Mouse (Mus musculus): Measurements from ENCODE around the gene Prpf4b. TPM values are rescaled to one million over a fixed set of nuclear protein-coding genes. Genes with fewer than 3 reads are reported as not detected.

Gene Prpf4b
- 127 TPM for polyA plus RNA-seq (2017; shearing (Covaris generic))

GRCm38 (mm10) chr13:34875166-34875710, at the start of gene Prpf4b:
TSS of gene Prpf4b (plus strand) at chr13:34875302.

GRCm38 (mm10) chr13:34924210-34924609, 49.1 kb downstream of the Prpf4b start, which contains the start of the genes Fam217a and 4933417A18Rik:
TSS of gene Fam217a (minus strand) at chr13:34924310.
TSS of gene 4933417A18Rik (plus strand) at chr13:34924409.

Other genes with a start within 250 kb of the Prpf4b start
- 0.72 TPM for gene Pxdc1, start 221.8 kb upstream of the Prpf4b start, polyA plus RNA-seq (2017; shearing (Covaris generic))
- gene Fam50b, start 140.5 kb upstream of the Prpf4b start, polyA plus RNA-seq (2017; shearing (Covaris generic)): not detected
- gene Fam217a, start 49.0 kb downstream of the Prpf4b start, polyA plus RNA-seq (2017; shearing (Covaris generic)): 0.34 TPM
- gene 4933417A18Rik, start 49.1 kb downstream of the Prpf4b start, polyA plus RNA-seq (2017; shearing (Covaris generic)): not detected
- not detected for gene Eci3, start 88.5 kb downstream of the Prpf4b start, polyA plus RNA-seq (2017; shearing (Covaris generic))
- gene Eci2, start 151.8 kb downstream of the Prpf4b start, polyA plus RNA-seq (2017; shearing (Covaris generic)): 74.1 TPM